Mouse (Mus musculus) gastrocnemius, adult 2 months (tissue): ENCODE results near the gene Dmbx1. TPM values are rescaled to one million over a fixed set of nuclear protein-coding genes. Genes with fewer than 3 reads are reported as not detected.

Experiments
- DNase-seq: peaks from one replicate; pipeline ENCODE4 v3.0.0; 2022
- H3K27ac ChIP-seq: fragments of 200-600 bp; 2 replicates; pipeline ENCODE4 v1.8.1; 2022; ENCODE audit warnings: mild to moderate bottlenecking
- H3K4me3 ChIP-seq: fragments of 200-600 bp; 2 replicates; pipeline ENCODE4 v1.8.1; 2022; ENCODE audit warnings: mild to moderate bottlenecking, moderate library complexity
- CTCF ChIP-seq: fragments of 200-600 bp; IDR thresholded peaks from 2 replicates; pipeline ENCODE4 v1.8.1; 2022; ENCODE audit warnings: antibody characterized with exemption, mild to moderate bottlenecking, moderate library complexity
- intact Hi-C: fragments of 180-260 bp; cut with DNase I; formaldehyde crosslinking; loops from one replicate; pipeline ENCODE4 v1.15.1; 2025
- total RNA-seq, 2 experiments: library from RNA; stranded (reverse); gene quantifications; 2 replicates each; pipeline ENCODE4 v1.2.3; 2021

The Dmbx1 gene
- total RNA-seq, 2 experiments from 2014 or later: not detected

DNA sequence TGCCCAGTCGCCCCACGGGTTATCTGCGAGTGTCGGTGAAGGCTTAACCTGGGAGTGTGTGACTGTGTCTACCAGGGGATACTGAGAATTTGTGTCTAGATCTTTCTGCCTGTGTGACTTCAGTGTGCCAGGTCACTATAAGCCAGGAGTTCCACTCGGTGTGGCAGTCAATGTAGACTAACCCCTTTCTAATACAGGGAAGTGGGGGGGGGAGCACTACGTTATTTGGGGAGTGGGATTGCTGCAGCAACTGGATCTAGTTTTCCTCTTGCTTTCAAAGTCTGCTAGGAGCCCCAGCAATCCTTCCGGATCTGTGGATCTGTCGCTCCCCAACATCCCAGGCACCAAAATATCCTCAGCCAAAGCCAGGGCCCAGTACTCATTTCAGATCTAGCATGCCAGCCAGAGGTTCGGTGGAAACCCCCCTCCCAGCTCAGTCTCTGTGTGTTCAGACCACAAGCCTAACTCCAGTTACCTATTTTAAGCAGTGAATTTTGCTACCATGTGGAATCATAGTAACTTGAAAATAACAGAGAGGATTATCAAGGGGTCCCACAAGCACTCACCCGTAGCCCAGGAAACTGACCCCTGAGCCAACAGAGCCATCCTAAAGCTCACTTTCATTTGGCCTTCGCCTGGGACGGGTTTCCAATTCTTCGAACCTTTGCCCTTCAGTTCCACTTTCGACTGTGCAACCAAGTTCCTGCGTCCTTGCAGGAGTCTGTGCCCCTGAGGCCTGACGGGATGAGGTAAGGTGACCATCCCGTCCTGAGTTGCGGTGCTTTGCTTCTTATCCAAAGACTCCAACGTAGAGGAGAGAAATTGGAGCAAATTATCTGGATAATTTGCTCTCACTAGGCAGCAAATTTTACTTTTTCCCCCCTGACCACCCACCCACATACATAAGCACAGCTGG lies 2.4 kb downstream of the Dmbx1 start:
- intact Hi-C loops: no loop called here
- H3K27ac ChIP-seq: no peak overlapping the region
- H3K4me3 ChIP-seq: no peak overlapping the region
- no peak for DNase-seq
- TF ChIP-seq CTCF: no peak

DNA sequence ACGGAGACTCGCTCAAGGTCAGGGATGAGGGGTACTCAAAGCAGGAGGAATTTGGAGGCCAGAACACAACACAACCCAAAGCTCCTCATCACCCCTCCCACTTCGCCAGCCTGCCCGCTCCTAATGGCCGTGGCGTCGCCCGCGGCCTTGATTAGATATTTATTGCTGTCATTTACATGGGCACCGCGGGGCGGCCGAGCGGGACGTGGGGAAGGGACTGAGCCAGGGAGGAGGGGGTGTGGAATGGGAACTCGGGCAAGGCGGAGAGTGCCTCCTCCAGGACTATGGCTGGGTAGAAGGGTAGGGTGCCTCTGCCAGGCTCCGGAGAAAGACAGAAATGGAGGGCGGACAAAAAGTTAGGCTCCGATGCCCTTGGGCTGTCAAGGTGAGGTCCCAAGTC lies 3.1 kb downstream of the Dmbx1 start:
- no peak overlapping the region for H3K4me3 ChIP-seq
- intact Hi-C loops: no loop called here
- H3K27ac ChIP-seq: no peak overlapping the region
- TF ChIP-seq CTCF: no peak
- DNase-seq: no peak

DNA sequence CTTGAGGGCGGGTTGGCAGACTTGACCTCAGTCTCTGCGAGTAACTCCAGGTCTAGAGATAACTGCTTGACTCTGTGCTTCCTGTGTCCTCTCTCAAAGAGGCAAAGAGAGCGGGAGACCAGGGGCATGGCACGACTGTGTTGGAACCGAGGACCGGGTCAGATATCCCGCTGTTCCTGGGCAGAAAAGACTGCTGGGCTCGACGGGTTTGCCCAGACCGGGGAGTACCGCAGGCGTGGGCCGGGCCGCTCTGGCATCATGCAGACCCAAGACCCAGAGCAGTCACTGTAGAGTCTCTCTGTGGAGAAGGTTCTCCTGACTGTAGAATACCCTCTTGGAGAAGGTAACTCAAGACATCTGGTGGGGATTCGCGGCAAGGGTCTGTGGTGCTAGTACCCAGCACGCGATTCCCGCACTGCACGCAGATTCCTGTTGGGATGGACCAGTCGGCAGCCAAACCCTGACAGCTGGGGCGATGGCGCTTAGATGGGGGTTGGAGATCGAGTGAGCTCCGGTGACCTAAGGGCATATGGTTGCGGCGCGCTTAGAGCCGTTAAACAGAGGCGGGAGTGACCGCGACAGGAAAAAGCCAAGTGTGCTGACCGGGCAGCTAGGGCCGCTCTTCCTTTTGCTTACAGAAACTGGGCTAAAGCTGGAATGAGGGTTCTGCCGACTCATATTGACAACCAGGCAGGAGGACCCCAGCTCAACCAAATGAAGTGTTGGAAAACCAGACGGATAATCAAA lies 3.7 kb downstream of the Dmbx1 start:
- intact Hi-C loops: no loop called here

DNA sequence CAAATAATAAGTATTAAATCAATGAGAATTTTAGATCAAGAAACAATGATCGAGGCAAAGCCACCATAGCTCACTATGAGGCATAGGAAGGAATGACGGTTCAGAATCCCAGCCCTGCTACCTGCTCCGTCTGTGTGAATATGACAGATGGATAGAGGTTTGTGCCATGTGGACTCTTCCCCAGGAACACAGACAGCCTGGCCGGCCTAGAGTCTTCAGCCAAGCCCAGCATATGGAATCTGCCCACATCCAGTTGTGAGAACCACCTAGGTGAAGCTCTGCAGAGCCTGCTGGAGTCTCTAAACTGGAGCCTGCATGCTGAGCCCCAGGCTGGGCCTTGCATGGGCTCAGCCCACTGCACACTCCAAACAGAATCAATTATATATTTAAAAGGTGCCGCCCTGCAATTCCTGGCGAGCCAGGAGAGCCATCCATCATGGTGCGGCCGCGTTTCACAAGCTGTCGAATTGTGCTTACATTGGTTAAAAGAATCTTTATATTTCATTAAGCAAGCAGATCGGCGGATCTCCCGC lies 8.1 kb downstream of the Dmbx1 start:
- Histone ChIP-seq H3K4me3 (no peak overlapping the region), H3K27ac (no peak overlapping the region)
- no peak for DNase-seq
- no peak for TF ChIP-seq CTCF
- intact Hi-C loops: no loop called here

More for the DNA sequence above, 3.7 kb downstream of the Dmbx1 start:
- Histone ChIP-seq H3K4me3 (0 out of 2 replicates have a peak overlapping the region, but pooled peaks have one; percentile 9), H3K27ac (no peak overlapping the region)
- DNase-seq: no peak
- TF ChIP-seq CTCF: no peak

DNA sequence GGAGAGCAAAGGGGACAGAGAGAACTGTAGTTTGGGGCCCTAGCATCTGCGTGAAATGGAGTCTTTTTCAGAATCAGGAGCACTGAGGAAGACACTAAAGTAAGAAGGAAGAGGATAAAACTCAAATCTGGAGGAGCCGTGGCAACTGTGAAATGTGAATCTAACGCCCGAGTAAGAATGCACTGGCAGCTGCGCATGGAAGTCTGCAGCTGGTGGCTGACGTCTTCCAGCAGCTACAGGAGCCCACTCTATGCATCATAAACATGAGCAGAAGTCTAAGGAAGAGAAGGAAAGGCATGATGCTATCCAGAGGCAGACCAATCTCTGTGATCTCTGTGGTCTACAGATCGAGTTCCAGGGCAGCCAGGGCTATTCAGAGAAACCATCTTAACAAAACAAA lies 12.1 kb downstream of the Dmbx1 start:
- DNase-seq: no peak
- no peak for TF ChIP-seq CTCF
- H3K4me3 ChIP-seq: no peak overlapping the region

DNA sequence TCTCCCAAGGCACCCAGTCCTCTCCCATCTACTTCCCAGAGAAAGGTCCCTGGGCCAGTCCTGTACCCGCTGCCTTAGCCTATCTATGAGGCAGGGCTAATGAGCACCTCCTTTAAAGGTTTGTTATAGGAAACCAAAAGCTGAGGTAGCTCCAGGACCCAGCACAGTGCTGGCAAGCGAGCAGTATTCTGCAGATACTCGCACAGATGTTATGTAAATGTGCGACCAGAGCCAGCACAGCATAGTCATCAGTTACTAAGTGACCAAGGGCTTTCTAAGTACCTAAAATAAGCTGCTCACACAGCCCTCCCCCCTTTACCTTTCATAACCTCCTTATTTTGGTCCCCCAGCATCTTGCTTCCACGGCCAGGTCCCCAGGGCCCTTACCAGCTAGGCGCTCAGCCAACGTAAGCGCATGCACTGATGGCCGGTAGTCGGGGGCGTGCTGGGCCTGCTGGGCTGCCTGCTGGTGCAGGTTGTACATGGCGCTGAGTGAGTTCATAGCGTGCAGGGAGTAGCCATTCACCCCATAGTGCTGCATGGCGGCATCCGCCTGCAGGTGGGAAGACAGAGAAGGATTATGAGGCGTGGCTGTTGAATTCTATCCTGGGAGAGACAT lies 16.4 kb downstream of the Dmbx1 start:
- no peak for DNase-seq
- no peak overlapping the region for H3K4me3 ChIP-seq
- intact Hi-C loops: no loop called here
- no peak overlapping the region for H3K27ac ChIP-seq
- TF ChIP-seq CTCF: no peak

More for the DNA sequence above, 12.1 kb downstream of the Dmbx1 start:
- no peak overlapping the region for H3K27ac ChIP-seq
- intact Hi-C loops: no loop called here

DNA sequence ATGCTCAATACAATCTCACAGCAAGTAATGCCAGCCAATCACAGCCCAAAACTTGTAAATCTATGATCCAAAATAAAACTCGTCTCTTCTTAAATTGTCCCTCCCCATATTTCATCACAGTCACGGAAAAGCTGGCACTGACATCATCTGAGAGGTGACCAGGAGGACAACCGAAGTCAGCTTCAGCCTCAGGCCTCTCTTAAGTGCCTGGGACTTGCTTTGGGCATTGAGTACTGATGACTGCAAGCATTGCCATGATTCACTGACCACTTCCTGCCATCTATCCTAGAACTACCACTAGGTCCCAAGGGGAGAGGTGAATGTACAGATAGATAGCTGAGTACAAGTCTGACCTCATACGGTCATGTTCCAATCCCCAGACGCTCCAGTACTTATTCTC lies 17.0 kb downstream of the Dmbx1 start:
- no peak for DNase-seq
- intact Hi-C loops: no loop called here
- Histone ChIP-seq H3K27ac (no peak overlapping the region), H3K4me3 (no peak overlapping the region)
- no peak for TF ChIP-seq CTCF

DNA sequence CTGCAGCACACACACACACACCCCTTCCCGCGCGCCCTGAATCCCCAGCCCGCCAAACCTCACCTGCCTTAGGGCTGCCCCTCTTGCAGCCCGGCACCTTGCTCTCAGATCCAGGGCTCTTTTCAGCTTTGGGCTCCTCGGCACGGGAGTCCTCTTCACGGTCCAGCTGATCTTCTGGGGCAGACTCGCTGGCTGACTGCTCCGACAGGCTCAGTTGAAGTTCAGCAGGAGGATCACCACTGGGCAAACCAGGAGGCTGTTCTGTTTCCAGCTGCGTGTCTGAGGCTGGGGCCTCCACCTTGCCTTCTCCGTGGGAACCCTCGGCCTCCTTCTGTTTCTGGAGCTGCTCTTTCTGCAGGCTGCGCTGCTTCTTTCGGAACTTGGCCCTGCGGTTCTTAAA lies 19.8 kb downstream of the Dmbx1 start:
- Histone ChIP-seq H3K4me3 (no peak overlapping the region), H3K27ac (no peak overlapping the region)
- no peak for TF ChIP-seq CTCF
- DNase-seq: no peak
- intact Hi-C loops: no loop called here

DNA sequence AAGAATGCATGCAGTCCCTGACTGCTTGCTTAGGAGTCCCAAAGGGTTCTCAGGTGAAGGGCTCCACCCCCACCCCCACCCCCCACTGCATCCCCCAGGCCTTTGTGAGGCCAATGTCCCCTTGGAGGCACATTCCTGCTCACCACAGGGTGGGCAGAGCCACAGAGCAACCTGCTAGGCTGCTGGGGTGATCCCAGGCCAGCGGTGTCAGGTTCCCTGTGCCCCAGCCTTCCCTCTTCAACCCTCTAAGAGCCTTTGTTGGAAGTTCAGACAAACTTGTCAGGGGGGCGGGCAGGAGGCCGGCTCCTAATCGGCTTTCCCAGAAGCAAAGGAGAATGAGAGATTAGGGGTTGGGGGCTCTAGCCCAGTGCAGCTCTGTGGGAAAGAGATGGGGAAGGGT lies 28.1 kb downstream of the Dmbx1 start:
- no peak for TF ChIP-seq CTCF
- DNase-seq: no peak
- intact Hi-C loops: no loop called here
- Histone ChIP-seq H3K4me3 (no peak overlapping the region), H3K27ac (no peak overlapping the region)

DNA sequence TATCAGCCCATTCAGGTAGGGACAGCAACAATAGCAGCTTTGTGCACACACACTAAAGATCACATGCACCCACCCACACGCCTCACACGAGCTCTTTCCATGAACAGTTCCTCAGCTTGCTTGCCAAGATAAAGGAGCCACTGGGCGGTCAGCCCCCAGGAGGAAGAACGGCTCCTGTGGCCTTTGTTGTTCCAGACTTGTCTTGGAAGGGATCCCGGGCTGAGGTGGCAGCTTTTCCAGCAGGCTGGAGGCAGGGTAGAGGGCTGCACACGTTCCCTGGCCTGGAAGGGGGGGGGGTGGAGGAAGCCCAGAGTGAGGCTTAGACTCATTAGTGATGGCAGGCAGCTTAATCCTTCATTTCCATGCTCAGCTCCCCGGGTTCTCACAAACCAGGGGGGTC lies 31.1 kb downstream of the Dmbx1 start:
- no peak for TF ChIP-seq CTCF
- Histone ChIP-seq H3K27ac (no peak overlapping the region), H3K4me3 (no peak overlapping the region)
- intact Hi-C loops: no loop called here
- DNase-seq: no peak

DNA sequence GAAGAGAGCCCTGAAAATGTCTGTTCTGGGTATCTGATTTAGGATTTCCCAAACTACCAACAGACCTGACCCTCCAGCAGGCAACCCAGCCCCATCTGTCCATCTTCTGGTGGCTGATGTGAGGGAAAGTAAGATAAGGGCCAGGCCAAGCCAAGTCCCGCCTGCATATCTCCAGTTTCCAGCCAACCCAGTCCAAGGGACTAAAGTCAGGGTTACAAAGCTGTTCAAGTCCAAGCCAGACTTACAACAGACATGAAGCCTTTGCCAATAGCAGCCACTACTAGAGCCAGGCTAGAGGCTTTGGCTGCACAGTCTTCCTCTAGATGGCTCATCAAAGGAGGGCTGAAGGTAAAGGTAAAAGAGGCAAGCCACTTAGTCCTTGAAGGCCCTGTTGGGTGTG lies 31.7 kb downstream of the Dmbx1 start:
- no peak for DNase-seq
- Histone ChIP-seq H3K27ac (no peak overlapping the region), H3K4me3 (no peak overlapping the region)
- intact Hi-C loops: no loop called here
- no peak for TF ChIP-seq CTCF

DNA sequence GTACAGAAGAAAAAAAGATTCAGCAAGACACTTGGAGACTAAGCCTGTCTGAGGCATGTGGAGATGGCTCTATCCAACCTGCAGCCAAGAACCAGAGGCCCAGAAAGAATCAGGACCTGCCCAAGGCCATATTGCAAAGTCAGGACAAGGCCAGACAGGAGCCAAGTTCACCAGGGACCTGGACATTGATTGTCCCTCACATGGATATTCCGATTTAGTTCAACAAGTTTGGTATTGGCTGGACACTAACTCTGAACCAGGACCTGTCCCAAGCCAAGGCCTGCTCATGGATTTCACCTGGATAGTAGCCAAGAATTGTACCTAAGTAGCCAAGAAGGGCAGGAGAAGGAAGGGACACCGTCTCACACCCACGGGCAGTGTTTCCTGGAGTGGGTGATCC lies 32.9 kb downstream of the Dmbx1 start:
- no peak overlapping the region for H3K27ac ChIP-seq
- TF ChIP-seq CTCF: no peak
- intact Hi-C loops: no loop called here
- DNase-seq: no peak
- H3K4me3 ChIP-seq: no peak overlapping the region

DNA sequence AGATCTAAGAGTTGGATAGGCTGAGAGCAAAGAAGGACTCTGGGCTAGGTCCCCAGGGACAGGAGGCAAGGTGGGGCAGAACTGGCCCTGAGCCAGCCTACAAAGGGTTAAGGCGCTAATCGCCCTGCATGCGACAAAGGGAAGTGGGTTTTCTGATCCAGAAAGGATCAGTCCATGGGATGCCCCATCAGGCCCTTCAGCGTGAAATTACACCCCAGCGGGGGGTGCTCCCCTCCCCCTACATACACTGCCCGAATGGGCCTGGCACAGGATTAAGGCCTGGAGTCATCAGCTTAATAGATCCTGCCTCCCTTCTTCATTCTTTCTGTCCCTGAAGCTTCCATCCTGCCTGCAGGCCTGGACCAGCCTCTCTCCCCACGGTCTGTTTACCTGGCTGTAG lies 34.0 kb downstream of the Dmbx1 start:
- Histone ChIP-seq H3K27ac (no peak overlapping the region), H3K4me3 (no peak overlapping the region)
- no peak for TF ChIP-seq CTCF
- no peak for DNase-seq
- intact Hi-C loops: no loop called here
